Mouse (Mus musculus) B cell, adult 2 months (primary cell): ENCODE measurements around the gene Cpne4.

Experiments used
- DNase-seq, 2 experiments: peaks; one replicate each; pipeline ENCODE4 v3.0.0; 2022

The Cpne4 gene

GRCm38 (mm10) chr9:104693145-104693544 lies 146.1 kb downstream of the Cpne4 start:
- DNase-seq = no peak

GRCm38 (mm10) chr9:104710831-104711230 lies 163.7 kb downstream of the Cpne4 start:
- no peak for DNase-seq

- DNase-seq = no peak
These were observed 178.2 kb downstream of the Cpne4 start for GRCm38 (mm10) chr9:104725311-104725710.

DNA sequence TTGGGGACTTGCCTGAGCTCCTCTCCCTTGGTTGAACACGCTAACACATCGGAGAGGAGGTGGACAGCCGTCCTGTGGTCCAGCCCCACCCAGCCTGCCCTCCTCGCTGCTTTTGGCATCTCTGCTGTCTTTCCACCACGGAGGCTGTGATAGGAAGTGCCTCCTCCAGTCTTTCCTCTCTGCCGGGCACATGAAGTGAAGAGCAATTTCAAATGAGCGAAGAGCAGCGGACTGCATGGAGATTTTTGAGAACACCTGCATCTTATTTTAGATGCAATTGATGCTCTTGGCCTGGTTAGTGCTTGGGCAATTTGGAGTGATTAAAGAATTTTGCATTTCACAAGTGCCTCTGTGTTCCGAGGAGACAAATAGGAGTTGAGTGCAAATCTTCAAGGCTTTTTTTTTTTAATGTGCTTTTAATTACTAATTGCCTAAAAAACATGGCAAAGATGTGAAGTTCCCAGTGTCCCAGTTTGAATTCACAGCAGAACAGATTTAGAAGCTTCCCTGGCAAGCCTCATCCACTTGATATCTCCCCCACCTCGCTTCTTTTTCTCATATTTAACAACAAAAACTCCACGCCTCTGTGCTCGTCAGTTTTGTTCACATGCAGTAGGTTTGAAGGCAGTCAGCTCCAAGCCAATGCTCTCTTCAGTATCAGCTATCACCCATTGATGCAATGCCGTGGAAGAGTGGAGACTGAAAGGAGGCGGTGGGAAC lies 195.7 kb downstream of the Cpne4 start:
- DNase-seq = no peak

GRCm38 (mm10) chr9:104755519-104755918 lies 208.4 kb downstream of the Cpne4 start:
- no peak for DNase-seq

DNA sequence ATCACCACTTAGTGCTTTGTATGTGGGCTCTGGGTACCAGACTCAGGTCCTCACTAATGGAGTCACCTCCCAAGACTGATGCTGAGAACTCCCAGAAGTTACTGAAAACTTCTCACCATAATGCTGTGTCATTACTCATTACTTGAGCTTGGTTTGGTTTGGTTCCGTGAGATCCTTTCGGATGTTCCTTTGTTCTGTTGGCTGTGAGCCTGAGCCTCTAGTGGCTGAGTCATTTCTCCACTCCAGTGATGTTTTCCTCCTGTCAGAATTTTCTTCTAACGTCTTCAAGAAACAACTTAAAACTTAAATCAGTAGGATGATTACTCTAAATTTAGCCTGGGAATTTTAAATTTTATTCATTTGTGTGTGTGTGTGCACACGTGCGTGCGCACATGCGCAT lies 212.9 kb downstream of the Cpne4 start:
- DNase-seq = no peak

DNA sequence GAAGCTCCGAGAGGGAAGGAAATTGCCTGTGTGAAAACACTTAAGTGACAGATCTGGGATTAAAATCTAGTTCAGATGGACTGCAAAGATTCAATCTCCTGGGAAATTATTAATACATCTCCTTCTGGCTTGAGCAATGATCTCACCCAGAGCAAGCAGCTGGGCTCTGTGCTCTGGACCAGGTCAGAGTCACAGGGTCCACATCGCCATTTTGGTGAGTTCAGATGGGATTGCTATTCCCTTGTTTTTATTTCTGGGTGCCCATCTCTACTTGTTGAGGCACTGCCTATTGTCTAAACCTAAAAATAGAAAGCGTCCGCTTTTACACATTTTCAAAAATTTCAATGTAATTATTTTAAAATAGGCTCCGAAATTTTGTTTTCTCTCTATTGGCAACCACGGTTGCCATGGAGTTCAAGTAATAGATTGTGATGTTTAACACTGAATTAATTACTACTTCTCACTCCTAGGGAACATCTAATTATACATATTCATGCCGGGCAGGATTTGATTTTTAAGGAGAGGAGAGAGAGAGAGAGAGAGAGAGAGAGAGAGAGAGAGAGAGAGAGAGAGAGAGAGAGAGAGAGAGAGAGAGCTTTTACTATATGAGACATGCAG lies 229.2 kb downstream of the Cpne4 start:
- no peak for DNase-seq

DNA sequence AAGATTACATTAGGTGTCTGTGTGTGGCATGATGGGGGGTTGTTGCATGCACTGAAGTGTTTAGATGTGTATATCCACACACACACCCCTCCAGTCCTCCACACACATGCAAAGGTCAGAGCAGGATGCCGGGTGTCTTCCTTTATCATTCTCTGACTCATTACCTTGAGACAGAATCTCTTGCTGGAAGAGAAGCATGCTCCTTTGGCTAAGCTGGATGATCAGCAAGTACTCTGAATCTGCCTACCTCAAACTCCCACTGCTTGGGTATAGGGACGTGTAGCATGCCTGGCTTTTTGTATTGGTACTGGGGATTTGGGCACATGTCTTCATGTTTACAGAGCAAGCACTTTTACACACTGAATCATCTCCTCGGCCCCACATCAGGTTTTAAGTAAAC lies 230.0 kb downstream of the Cpne4 start:
- DNase-seq = no peak

DNA sequence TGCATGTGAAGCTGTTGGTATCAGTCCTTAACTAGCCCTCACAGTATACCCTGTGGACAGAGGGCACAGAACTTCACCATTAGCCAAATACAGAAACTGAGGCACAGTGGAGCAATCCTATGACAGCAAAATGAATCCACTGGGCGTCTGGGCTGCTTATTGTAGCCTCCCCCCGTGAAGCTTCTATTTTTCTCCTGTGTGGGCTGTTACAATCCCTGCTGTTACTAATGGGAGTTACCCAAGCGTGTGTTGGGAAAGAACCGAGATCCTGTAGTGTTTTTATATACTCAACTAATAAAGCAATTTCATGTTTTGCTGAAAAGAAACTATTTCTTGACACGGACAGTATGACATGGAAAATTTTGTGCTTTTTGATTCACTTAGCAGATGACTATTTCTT lies 230.7 kb downstream of the Cpne4 start:
- no peak for DNase-seq

- no peak for DNase-seq
These were observed 249.5 kb downstream of the Cpne4 start for GRCm38 (mm10) chr9:104796601-104797000.

DNA sequence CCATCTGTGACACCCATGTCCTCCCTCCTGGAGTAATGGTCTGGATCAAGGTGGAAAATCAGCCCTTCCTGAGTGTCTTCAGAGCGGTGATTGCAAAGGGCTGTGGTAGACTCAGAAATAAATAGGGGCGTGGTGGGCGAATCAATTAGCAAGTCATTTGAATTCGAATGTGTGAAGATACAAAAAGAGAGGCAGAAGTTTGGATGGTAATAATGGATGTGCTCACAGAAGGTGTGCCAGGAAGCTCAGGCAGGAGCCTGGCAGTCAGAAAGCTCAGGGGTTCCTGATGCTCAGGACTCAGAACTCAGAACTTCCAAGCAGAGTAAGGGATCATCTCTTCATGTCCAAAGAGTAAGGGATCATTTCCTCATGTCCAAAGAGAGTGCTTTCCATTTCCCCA lies 257.7 kb downstream of the Cpne4 start:
- DNase-seq = no peak

DNA sequence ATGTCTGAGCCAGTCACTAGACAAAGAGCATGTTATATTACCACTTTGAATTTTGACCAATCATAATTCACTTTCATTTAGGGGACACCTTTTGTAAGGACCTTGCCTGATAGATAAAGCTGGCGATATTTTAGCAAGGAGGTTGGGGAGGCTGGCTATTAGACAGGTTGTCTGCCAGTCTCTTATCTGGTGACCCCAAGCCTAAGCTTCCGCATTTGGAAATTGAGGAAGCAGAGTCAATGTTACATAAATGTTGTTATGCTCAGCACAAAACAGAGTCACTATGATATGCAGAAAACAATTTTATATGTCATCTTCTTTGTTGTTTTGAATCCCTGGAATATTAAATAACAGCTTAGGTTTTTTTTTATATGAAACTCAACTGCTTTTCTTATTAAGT lies 267.6 kb downstream of the Cpne4 start:
- no peak for DNase-seq

DNA sequence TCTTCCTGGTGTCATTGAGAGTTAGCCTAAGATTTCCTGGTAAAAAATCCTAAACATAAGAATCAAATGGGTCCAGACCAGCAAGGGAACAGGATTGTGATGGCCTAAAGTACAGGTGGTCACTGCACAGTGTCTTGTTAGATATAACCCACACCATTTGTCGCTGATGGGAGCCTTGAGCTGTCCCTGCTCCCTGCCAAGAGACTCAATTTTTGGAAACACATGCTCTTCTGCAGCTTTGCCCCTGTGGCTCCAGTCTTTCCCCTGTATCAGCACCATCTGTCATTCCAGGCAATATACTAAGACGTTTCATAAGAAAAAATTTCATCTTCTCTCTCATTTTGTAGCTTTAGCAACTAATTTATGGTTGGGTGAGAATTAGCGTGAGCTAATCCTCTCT lies 281.6 kb downstream of the Cpne4 start:
- no peak for DNase-seq

- DNase-seq = no peak
These were observed 286.0 kb downstream of the Cpne4 start for GRCm38 (mm10) chr9:104832934-104833539.

DNA sequence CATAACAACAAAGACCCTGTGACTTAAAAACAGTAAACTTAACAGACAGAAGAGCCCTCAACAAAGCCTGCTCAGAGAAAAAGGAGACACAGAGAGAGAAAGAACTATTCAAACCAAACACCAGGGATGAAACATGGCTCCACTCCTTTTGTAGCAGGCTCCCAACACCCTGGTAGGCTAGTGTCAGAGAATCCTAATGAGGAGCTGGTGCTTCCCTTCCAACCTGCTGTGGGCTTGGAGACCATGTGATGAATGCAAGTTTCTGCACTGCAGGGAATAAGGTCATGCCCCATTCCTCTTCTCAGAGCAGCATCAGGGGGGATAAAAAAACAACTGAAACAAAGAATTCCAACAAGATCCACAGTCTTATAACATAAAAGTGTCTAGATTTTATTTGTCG lies 290.8 kb downstream of the Cpne4 start:
- no peak for DNase-seq

DNA sequence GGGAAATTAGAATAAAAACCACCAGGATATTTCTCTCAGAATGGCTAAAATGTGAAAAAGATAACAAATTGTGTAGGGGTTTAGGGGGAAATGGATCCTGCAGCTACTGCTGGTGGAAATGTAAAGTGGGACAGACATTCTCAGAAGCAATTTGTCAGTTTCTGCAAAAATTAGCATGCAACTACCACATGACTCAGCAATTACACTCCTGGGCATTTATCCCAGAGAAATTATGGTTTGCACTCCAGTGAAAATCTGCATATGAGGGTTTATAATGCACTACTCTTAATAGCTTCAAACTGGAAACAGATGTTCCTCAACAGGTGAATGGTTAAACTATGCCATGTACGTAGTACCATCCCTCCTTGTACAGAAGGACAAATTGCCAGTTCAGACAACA lies 294.2 kb downstream of the Cpne4 start:
- DNase-seq = no peak

GRCm38 (mm10) chr9:104845226-104845930 lies 298.3 kb downstream of the Cpne4 start:
- DNase-seq = no peak

- DNase-seq = no peak
These were observed 306.6 kb downstream of the Cpne4 start for GRCm38 (mm10) chr9:104853701-104854100.

DNA sequence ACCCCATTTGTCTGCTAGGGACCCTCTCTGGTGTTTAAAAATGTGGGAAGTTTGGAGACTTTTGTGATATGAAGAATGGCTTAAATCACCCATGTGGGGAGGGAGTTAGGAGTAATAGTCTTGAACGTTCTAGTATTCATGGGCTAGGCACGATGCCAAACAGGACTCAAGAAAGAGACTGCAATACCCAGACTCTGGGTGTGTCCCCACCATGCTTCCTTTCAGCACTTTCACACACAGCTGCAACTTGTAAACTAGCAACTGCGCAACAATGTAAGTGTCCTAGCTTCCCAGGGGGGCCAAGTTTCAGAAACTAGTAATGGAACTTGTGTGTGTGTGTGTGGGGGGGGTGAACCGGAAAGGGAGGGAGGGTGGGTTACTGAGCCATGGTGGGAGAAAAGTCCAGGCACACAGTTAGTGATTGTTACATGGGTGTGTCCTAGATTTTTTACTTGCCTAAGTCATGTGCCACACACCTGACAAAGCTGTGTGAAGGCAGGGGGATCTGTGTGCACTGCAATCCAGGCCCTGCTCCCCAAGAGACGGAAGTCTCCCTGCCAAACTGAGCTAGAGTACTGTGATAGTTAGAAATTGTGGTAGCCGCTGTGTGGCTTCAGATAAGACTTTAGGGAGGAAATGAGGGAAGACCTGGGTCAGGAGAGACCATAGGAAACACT lies 307.3 kb downstream of the Cpne4 start:
- no peak for DNase-seq

- no peak for DNase-seq
These were observed 318.7 kb downstream of the Cpne4 start for GRCm38 (mm10) chr9:104865830-104866229.

DNA sequence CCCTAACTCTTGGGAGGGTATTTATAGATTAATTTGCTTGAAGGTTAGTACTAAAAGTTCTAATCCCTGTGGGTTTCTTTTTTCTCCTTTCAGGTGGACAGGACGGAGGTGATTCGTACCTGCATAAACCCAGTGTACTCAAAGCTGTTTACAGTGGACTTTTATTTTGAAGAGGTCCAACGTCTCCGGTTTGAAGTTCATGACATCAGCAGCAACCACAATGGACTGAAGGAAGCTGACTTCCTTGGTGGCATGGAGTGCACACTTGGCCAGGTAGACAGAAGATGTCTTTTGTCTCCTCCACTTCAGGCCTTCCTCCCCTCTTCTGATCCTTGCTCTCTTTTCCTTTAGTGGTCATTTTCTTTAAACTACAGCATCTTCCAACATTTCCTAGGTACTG lies 325.5 kb downstream of the Cpne4 start:
- peak in 1 of 2 experiments; percentile 17 for DNase-seq

DNA sequence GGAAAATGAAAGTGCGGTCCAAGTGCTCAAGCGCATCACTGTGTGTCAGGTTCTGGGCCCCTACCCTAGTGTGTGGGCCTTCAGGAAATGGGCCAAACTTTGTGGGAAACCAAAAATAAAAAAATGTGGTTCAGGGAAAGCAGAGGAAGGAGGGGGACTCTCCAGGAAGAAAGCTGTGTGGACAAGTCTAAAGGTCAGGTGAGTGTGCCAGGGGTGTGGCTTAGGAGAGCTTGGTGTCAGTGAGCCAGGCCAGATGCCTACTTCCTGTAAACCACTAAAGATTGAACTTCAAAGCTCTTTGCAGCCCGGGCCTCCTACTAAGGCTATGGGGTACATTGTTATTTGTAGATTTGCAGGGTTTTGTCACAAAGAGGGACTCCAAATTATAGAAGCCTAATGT lies 327.1 kb downstream of the Cpne4 start:
- DNase-seq = no peak

GRCm38 (mm10) chr9:104877014-104877413 lies 329.9 kb downstream of the Cpne4 start:
- DNase-seq = peak; percentile 11 to 29
